Mouse (Mus musculus) embryonic fibroblast, embryonic 13.5 days (primary cell): ENCODE data around the gene Tcl1b3.

Source experiments
- CTCF ChIP-seq: IDR thresholded peaks from 2 replicates; pipeline ENCODE4 v1.5.1; 2011; ENCODE audit warnings: mild to moderate bottlenecking, control low read depth, low read length, moderate library complexity, borderline replicate concordance; ENCODE audit not compliant: insufficient read depth
- POLR2A ChIP-seq: IDR thresholded peaks from 2 replicates; pipeline ENCODE4 v1.6.1; 2011; ENCODE audit warnings: low read depth, mild to moderate bottlenecking, control low read depth, low read length, moderate library complexity

DNA sequence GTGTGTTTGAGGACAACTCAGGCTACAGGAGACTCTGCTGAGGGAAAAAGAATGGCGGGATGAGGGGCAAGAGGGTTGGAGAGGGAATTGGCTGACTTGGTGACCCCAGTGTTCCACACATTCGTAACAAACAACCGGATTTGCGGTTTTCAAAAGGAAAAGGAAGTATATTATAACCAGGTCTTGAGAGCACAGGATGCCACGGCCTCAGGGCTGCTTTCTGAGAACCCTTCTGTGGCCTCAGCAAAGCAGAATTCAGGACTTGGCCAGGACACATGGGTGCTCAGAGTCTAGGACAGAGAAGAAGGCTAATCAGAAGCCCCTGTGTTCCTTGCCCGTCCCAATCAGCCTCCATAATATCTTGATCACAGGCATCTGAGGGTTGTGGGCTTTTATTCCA lies 32.0 kb upstream of the Tcl1b3 start:
- TF ChIP-seq CTCF (no peak), POLR2A (no peak)
